Mouse (Mus musculus) hindbrain, embryonic 13.5 days (tissue): ENCODE data around the gene Snta1. TPM values are rescaled to one million over a fixed set of nuclear protein-coding genes. Genes with fewer than 3 reads are reported as not detected.
A peak's percentile ranks its signal among the peaks of the same experiment; 100 is the strongest.

Source experiments
- ATAC-seq: fragments of 200-750 bp; cut with Nextera tagmentation; 2 replicates; pipeline ENCODE4 v1.8.0; 2017; ENCODE audit warnings: moderate TSS enrichment; ENCODE audit not compliant: low FRiP score
- H3K27ac ChIP-seq: fragments of 300-500 bp; sonication (generic); 2 replicates; pipeline ENCODE4 v1.5.1; 2015; ENCODE audit warnings: inconsistent platforms, mild to moderate bottlenecking, moderate library complexity
- H3K27me3 ChIP-seq: fragments of 300-500 bp; sonication (generic); 2 replicates; pipeline ENCODE4 v1.6.1; 2015; ENCODE audit warnings: mild to moderate bottlenecking, inconsistent platforms
- H3K36me3 ChIP-seq: fragments of 300-500 bp; sonication (generic); 2 replicates; pipeline ENCODE4 v1.6.1; 2015; ENCODE audit warnings: mild to moderate bottlenecking, inconsistent platforms
- H3K4me1 ChIP-seq: fragments of 300-500 bp; sonication (generic); replicated peaks from 2 replicates; pipeline ENCODE4 v1.6.1; 2015; ENCODE audit warnings: inconsistent platforms
- H3K4me2 ChIP-seq: fragments of 300-500 bp; sonication (generic); 2 replicates; pipeline ENCODE4 v1.6.1; 2015; ENCODE audit warnings: inconsistent platforms, mild to moderate bottlenecking, moderate library complexity
- H3K4me3 ChIP-seq: fragments of 300-500 bp; sonication (generic); 2 replicates; pipeline ENCODE4 v1.5.1; 2015; ENCODE audit warnings: mild to moderate bottlenecking, inconsistent platforms
- H3K9ac ChIP-seq: fragments of 300-500 bp; sonication (generic); 2 replicates; pipeline ENCODE4 v1.6.1; 2015; ENCODE audit warnings: mild to moderate bottlenecking, inconsistent platforms
- H3K9me3 ChIP-seq: fragments of 300-500 bp; sonication (generic); 2 replicates; pipeline ENCODE4 v1.6.1; 2016; ENCODE audit warnings: inconsistent platforms
- WGBS: fragments of 180-500 bp; shearing (Covaris S2); methylation state at CpG from one replicate; pipeline ENCODE4 v1.1.7; 2015; 5-methylcytosine and 5-hydroxymethylcytosine counted together
- polyA plus RNA-seq: library from polyadenylated mRNA; unstranded; fragments of >200 nt; fragmentation: Nextera tagmentation; extraction: Ambion mirVana; gene quantifications from 2 replicates; pipeline ENCODE4 v1.2.1, GENCODE M21; 2015

The Snta1 gene
- polyA plus RNA-seq, 1 experiment from 2014 or later: 7.6 TPM

DNA sequence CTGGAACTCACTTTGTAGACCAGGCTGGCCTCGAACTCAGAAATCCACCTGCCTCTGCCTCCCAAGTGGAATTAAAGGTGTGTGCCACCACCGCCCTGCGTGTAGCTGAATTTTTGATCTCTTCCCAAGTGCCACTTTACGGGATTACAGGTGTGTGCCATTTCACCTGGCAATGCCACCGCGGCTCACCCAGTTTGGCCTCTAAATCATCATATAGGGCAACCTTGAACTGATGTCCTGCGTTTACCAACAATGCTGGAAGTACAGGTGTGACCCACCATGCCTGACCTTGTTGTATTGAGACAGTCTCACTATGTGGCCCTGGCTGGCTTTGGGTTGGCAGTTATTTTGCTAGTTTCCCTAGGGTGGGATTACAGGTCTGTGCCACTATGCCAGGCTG is 26.8 kb upstream of the Snta1 start:
- ATAC-seq: no peak
- H3K4me3 ChIP-seq: no peak overlapping the region
- H3K9me3 ChIP-seq: no peaks in the 10 kb centered on the region
- H3K4me1 ChIP-seq: peaks cover 32% of the 10 kb centered on the region
- H3K27ac ChIP-seq: no peak overlapping the region
- WGBS: 96% methylated on average over 7 of the region's 7 CpGs
- H3K4me2 ChIP-seq: no peak overlapping the region
- no peaks in the 10 kb centered on the region for H3K36me3 ChIP-seq
- H3K9ac ChIP-seq: no peak overlapping the region
- H3K27me3 ChIP-seq: no peaks in the 10 kb centered on the region

DNA sequence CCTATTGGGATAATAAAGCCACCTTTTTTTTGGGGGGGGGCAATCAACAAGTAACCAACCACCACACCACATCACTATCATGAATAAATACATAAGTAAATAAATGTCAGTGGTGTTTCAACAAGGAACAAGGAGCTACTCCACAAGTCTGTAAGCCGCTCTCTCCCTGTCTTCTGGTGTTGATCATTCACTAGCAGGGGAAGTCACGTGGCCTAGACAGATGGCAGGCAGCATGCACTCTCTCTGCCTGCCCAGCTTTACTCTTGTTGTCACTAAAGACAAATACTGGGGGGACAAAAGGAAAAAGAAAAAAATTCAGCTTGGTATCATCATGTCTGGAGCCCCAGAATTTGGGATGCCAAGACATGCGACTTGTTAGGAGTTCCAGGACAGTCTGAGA is 25.5 kb upstream of the Snta1 start:
- 52% methylated on average over 3 of the region's 3 CpGs for WGBS
- no peaks in the 10 kb centered on the region for H3K9me3 ChIP-seq
- H3K27ac ChIP-seq: no peak overlapping the region
- peaks cover 20% of the 10 kb centered on the region for H3K4me1 ChIP-seq
- no peak overlapping the region for H3K4me3 ChIP-seq
- no peak overlapping the region for H3K4me2 ChIP-seq
- no peak for ATAC-seq
- H3K36me3 ChIP-seq: no peaks in the 10 kb centered on the region
- no peak overlapping the region for H3K9ac ChIP-seq
- H3K27me3 ChIP-seq: 0 out of 2 replicates have a peak, but pooled peaks cover 2% of the 10 kb centered on the region

DNA sequence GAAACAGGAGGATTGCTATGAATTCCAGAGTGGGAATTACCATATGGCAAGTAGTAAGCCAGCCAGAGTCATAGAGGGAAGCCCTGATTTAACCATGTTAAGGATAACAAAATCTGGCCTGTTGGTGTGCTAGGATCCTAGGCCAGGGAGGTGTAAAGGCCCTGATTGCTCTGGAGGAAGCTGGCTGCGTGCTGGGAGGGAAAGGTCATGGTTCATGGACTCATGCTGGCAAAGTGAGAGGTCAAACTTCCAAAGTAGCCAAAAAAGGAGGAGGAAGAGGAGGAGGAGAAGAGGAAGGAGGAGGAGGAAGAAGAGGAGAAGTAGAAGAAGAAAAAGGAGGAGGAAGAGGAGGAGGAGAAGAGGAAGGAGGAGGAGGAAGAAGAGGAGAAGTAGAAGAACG is 24.8 kb upstream of the Snta1 start:
- Histone ChIP-seq H3K9ac (no peak overlapping the region), H3K4me3 (no peak overlapping the region), H3K9me3 (no peaks in the 10 kb centered on the region), H3K4me1 (peaks cover 20% of the 10 kb centered on the region), H3K27ac (no peak overlapping the region), H3K4me2 (no peak overlapping the region), H3K36me3 (no peaks in the 10 kb centered on the region), H3K27me3 (0 out of 2 replicates have a peak, but pooled peaks cover 2% of the 10 kb centered on the region)
- 62% methylated on average over 2 of the region's 2 CpGs for WGBS
- no peak for ATAC-seq

DNA sequence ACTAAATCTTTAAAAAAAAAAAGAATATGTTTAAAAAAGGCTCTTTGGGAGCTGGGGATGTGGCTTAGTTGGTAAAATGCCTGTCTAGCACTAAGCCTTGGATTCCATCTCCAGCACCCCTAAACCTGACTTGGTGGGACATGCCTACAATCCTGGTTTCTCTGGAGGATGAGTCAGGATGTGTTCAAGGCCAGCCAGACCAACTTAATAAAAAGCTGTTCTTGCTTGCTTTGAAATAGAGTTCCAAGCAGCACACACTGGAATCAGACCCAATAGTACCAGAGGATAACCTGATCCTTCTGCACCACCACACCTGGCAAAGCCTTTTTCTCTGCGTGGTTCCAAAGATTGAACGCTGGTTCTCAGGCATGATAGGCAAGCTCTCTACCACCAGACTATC is 22.7 kb upstream of the Snta1 start:
- peaks cover 26% of the 10 kb centered on the region for H3K4me1 ChIP-seq
- H3K27me3 ChIP-seq: 0 out of 2 replicates have a peak, but pooled peaks cover 2% of the 10 kb centered on the region
- H3K36me3 ChIP-seq: no peaks in the 10 kb centered on the region
- no peaks in the 10 kb centered on the region for H3K9me3 ChIP-seq
- no peak for ATAC-seq
- no peak overlapping the region for H3K27ac ChIP-seq
- WGBS: 100% methylated on average over 2 of the region's 2 CpGs
- no peak overlapping the region for H3K4me3 ChIP-seq
- H3K4me2 ChIP-seq: no peak overlapping the region
- H3K9ac ChIP-seq: no peak overlapping the region

DNA sequence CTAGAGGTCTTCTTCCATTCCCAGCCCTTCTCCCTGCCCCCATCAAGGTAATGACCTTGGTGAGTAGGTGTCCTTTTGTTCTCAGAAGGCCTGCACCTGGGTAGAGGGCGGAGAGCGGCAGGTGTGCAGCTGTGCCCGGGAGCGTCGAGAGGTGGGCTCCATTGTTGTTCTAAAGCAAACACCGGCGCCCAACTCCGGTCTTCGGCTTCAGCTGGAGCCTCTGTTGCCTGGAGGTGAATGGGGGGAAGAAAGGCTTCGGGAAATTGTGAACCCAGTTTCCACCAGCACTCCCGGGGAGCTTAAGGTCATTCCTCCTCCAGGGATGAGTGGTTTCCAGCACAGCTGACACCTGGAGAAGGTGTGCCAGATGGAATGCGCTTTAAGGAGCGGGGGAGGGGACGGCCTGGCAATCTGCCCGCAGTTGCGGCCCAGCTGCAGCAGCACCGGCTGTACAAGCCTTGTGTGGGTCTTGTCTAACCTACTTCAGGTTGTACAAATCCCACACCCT is 20.0 kb upstream of the Snta1 start:
- Histone ChIP-seq H3K27ac (peak overlapping the region; percentile 93), H3K9ac (peak overlapping the region; percentile 35; the same call in 1 of the 2 replicates), H3K27me3 (0 out of 2 replicates have a peak, but pooled peaks cover 2% of the 10 kb centered on the region), H3K4me3 (peak overlapping the region; percentile 3; the same call in 1 of the 2 replicates), H3K36me3 (no peaks in the 10 kb centered on the region), H3K4me1 (peaks cover 21% of the 10 kb centered on the region), H3K4me2 (peak overlapping the region; percentile 38), H3K9me3 (no peaks in the 10 kb centered on the region)
- peak; percentile 25; the same call in 1 of the 2 replicates for ATAC-seq
- 14% methylated on average over 17 of the region's 17 CpGs for WGBS

DNA sequence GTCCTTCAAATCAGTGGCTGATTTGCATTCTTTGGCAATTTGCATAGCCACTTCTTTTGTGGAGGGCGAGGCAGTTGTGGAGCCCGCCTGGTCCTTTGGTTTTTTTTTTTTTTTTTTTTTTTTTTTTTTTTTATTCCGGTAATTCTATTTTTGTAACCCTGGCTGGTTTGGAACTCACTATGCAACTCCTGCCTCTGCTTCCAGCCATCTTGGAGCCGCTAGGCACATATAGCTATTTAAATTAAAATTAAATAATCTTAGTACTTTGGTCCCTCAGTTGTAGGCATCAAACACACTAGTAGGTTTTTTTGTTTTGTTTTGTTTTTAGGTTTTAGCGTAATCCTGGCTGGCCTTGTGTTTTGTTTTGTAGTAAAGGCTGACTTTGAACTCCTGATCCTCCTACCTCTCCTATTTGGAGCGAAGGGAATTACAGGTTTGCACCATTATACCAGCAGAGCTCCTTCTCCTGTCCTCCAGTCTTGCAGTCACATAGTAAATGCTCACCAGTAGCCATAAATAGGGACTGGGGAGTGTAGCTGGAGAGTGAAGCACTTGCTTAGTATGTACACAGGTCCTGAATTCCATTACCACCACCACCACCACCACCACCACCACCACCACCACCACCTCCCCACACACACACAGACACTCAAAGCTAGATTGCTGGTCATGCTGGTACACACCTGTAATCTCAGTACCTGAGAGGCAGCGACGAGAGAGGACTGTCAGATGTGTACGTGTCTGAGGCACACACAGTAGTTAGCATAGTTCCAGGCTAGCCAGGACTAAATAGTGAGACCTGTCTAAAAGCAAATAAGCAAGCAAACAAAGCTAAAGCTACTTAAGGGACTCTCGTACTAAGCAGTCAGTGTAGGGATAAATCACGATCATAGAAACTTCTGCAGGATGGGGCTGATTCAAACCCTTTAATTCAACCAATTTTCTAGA is 19.3 kb upstream of the Snta1 start:
- 23% methylated on average over 11 of the region's 11 CpGs for WGBS
- no peak for ATAC-seq
- H3K36me3 ChIP-seq: no peaks in the 10 kb centered on the region

DNA sequence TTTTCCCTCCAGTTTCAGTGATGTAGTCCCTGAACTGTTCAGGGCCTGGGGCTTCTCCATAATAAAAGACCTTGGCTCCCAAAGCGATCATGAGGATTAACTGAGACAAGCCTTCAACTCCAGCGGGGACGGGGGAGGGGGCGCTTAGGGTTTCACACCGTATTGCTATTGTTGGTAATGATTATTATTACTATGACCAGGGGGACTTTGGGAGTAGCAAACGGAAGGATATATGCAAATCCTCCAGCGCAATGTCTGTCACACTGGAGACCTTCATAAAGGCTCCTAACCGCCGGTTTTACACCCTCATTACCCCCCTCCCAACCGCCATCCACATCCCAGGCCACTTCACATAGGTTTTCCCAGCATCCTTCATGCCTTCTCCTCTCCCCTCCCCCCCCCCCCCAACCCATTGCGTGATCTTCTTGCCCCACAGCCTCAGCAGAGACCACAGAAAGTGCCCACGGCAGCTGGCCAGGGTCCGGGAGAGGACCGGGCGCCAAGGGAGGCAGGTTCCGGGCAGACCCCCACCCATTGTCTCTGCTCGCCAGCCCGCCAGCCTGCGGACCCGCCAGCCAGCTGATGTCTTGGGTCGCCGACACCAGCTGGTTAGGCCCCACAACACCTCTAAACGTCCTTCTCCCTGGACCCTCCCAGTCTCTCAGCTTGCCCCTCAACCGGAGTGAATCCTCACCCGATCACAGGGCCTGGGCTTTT is 18.4 kb upstream of the Snta1 start:
- 1% methylated on average over 25 of the region's 25 CpGs for WGBS
- ATAC-seq: peak; percentile 67
- Histone ChIP-seq H3K4me2 (peak overlapping the region; percentile 62), H3K27ac (peak overlapping the region; percentile 93), H3K9me3 (no peaks in the 10 kb centered on the region), H3K36me3 (no peaks in the 10 kb centered on the region), H3K4me1 (peaks cover 25% of the 10 kb centered on the region), H3K4me3 (peak overlapping the region; percentile 38), H3K27me3 (0 out of 2 replicates have a peak, but pooled peaks cover 2% of the 10 kb centered on the region), H3K9ac (peak overlapping the region; percentile 76)

More for the DNA sequence above, 19.3 kb upstream of the Snta1 start:
- Histone ChIP-seq H3K9me3 (no peaks in the 10 kb centered on the region), H3K4me1 (peaks cover 21% of the 10 kb centered on the region), H3K4me3 (peak overlapping the region; percentile 38), H3K27ac (peak overlapping the region; percentile 93), H3K27me3 (0 out of 2 replicates have a peak, but pooled peaks cover 2% of the 10 kb centered on the region), H3K4me2 (peak overlapping the region; percentile 62), H3K9ac (peak overlapping the region; percentile 76)

DNA sequence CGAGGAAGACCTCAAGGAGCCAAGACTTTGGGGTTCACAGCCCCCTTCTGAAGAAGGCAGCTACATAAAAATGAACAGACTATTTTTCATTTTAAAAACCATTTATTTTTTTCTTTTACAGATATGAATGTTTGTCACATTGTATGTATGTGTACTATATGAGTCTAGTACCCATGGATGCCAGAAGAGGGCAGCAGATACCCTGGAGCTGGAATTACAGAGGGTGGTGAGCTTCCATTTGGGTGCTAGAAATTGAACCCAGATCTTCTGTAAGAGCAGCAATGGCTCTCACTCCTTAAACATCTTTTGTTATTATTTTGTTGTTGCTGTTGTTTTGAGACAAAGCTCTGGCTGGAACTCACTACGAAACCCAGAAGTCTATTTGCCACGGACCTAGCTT is 17.6 kb upstream of the Snta1 start:
- peak overlapping the region; percentile 93 for H3K27ac ChIP-seq
- peaks cover 32% of the 10 kb centered on the region for H3K4me1 ChIP-seq
- no peak overlapping the region for H3K4me2 ChIP-seq
- H3K9ac ChIP-seq: no peak overlapping the region
- no peak overlapping the region for H3K4me3 ChIP-seq
- H3K36me3 ChIP-seq: no peaks in the 10 kb centered on the region
- ATAC-seq: no peak
- 88% methylated on average over 3 of the region's 3 CpGs for WGBS
- H3K27me3 ChIP-seq: 0 out of 2 replicates have a peak, but pooled peaks cover 2% of the 10 kb centered on the region
- H3K9me3 ChIP-seq: no peaks in the 10 kb centered on the region

DNA sequence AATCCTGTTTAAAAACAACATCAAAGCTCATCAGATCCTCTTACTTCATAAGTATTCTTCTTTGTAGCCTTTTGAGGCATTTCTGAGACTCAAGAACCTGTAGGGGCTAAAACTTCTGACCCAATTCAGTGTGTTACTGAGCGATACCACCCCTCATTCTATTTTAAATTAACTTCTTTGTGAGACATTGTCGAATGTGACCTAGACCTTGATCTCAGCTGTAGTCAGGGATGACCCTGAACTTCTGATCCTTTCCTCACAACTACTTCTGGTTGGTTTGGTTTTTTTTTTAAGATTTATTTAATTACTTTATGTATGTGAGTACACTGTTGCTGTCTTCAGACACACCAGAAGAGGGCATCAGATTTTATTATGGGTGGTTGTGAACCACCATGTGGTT is 15.6 kb upstream of the Snta1 start:
- Histone ChIP-seq H3K9me3 (no peaks in the 10 kb centered on the region), H3K27ac (no peak overlapping the region), H3K4me1 (peaks cover 39% of the 10 kb centered on the region), H3K27me3 (no peaks in the 10 kb centered on the region), H3K4me2 (no peak overlapping the region), H3K36me3 (no peaks in the 10 kb centered on the region), H3K9ac (no peak overlapping the region), H3K4me3 (no peak overlapping the region)
- 85% methylated on average over 2 of the region's 2 CpGs for WGBS
- ATAC-seq: no peak

DNA sequence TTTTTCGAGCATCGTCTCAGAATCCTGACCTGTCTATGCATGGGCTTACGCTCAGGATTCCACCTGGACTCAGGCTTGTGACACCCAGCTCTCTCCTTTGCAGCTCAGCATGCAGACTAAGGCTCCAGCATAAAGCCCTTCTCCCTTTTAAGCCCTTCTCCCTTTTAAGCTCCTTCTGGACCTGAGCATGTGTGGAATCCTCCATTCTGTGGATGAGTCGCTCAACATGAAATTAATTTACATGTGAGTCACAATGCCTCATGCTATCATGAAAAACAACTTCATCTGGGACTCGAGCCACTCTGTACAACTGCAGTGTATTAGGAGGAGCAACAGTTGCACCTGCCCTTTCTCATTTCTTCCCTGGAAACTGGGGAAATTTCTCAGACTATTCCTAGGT is 14.3 kb upstream of the Snta1 start:
- no peaks in the 10 kb centered on the region for H3K27me3 ChIP-seq
- no peak overlapping the region for H3K9ac ChIP-seq
- no peak overlapping the region for H3K4me3 ChIP-seq
- no peaks in the 10 kb centered on the region for H3K9me3 ChIP-seq
- H3K4me1 ChIP-seq: peaks cover 29% of the 10 kb centered on the region
- no peaks in the 10 kb centered on the region for H3K36me3 ChIP-seq
- 65% methylated on average over 5 of the region's 5 CpGs for WGBS
- H3K27ac ChIP-seq: peak overlapping the region; percentile 75; the same call in 1 of the 2 replicates
- ATAC-seq: no peak
- no peak overlapping the region for H3K4me2 ChIP-seq

DNA sequence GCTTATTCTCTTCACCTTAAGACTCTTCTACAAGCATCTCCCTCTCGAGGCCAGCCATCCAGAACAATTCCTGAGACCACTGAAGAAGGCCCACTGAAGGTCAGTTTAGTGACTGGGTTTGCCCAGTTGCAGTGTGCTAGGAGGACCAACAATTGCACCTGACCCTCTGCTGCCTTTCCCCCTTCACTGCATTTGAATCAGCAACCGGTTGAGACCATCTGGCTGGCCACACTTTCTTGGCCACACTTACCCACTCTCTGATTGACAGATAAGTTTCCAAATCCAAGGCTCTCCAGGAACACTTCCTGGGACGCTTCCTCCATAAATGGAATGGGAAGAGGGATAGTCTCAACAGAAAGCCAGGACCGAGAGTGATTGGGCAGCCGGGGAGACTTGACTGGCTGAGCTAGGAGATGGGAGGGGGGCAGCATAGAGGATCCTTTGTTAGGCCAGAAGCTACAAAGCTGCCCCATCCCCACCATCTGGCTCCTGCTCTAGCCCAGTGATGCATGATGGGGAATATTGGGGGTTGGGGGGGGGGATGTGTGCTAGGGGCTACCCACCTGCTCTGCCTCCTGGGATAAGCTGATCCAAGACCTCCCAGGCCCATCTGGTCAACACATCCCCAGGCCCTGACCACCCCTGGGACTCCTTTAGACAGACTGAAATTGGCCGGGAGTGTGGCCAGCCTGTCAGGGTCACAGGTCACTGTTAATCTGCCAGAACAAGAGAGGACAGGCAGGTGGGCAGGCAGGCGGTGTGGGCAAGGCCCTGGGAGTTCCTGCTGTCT is 13.2 kb upstream of the Snta1 start:
- no peaks in the 10 kb centered on the region for H3K36me3 ChIP-seq
- H3K4me2 ChIP-seq: no peak overlapping the region
- ATAC-seq: peak; percentile 86
- H3K4me1 ChIP-seq: peaks cover 20% of the 10 kb centered on the region
- H3K27ac ChIP-seq: peak overlapping the region; percentile 77
- H3K9ac ChIP-seq: no peak overlapping the region
- 15% methylated on average over 7 of the region's 7 CpGs for WGBS
- no peaks in the 10 kb centered on the region for H3K9me3 ChIP-seq
- no peak overlapping the region for H3K4me3 ChIP-seq
- no peaks in the 10 kb centered on the region for H3K27me3 ChIP-seq
